Comparison of ENCODE assay signal across 24 mouse cellular contexts in the genomic region with DNA sequence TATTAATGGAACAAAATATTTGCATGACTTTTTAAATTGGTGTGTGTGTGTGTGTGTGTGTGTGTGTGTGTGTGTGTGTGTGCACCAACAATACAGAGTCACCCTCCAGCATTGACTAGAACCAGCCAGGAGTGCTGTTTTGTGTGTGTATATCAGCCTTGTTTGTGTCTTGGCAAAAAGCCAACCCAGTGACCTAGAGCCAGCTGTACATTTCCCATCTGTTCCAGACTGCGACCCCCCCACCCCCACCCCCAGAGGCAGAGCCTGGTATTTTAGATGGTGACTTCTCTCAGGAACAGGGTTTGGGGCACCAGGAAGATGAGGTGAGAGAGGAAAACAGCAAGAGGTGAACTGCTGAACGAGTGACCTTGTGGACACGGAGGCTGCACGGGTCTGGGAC. TPM values are rescaled to one million over a fixed set of nuclear protein-coding genes. Genes with fewer than 3 reads are reported as not detected.
DNase-seq lines count a peak whose midpoint lies in the region; ATAC-seq and TF ChIP-seq lines count a peak whose summit lies in the region.
"Had no signal": no experiment of that assay in that cellular context is flagged by ENCODE, and none has a peak within 500 bp of the region (broad histone marks: within the 10 kb centered on the region; RNA-seq: fewer than 3 reads in every experiment).

No protein-coding gene starts in this region.

- TF ChIP-seq CTCF in heart, postnatal 0 days (IDR thresholded peaks at IDR 0.05; ENCODE audit: low read depth) = no peak
- no peak for TF ChIP-seq CTCF in liver, postnatal 0 days (IDR thresholded peaks at IDR 0.05; ENCODE audit: low read depth)

- no peak overlapping the region for H3K9ac ChIP-seq in heart, postnatal 0 days (replicated peaks; ENCODE audit: low read depth, low read length)
- H3K9ac ChIP-seq in kidney, embryonic 16.5 days (replicated peaks; ENCODE audit: low read length) = no peak overlapping the region
- no peak overlapping the region for H3K9ac ChIP-seq in intestine, embryonic 16.5 days (ENCODE audit: low read depth, low read length)
- H3K9ac ChIP-seq in liver, postnatal 0 days (replicated peaks) = no peak overlapping the region
- H3K9ac ChIP-seq: embryonic facial prominence, embryonic 13.5 days; limb, embryonic 15.5 days; liver, embryonic 15.5 days had no signal

- no peak overlapping the region for H3K4me2 ChIP-seq in heart, postnatal 0 days (ENCODE audit: low read depth, low read length)
- no peak overlapping the region for H3K4me2 ChIP-seq in kidney, embryonic 16.5 days (replicated peaks; ENCODE audit: low read depth, low read length)
- no peak overlapping the region for H3K4me2 ChIP-seq in intestine, embryonic 16.5 days (ENCODE audit: low read depth, low read length)
- no peak overlapping the region for H3K4me2 ChIP-seq in liver, postnatal 0 days (ENCODE audit: low read depth, low read length)
- H3K4me2 ChIP-seq: embryonic facial prominence, embryonic 13.5 days; limb, embryonic 15.5 days; liver, embryonic 15.5 days had no signal

- ATAC-seq in heart, postnatal 0 days (ENCODE audit: insufficient read depth, low read depth) = peak; percentile 29; the same call in 1 of the 2 replicates
- no peak for ATAC-seq in kidney, embryonic 16.5 days (ENCODE audit: low FRiP score, low TSS enrichment)
- peak; percentile 29; the same call in 1 of the 2 replicates for ATAC-seq in intestine, embryonic 16.5 days
- ATAC-seq in liver, postnatal 0 days = no peak
- ATAC-seq: inflammation-experienced regulatory T-cells, adult 6 months; midbrain, embryonic 16.5 days had no signal

- DNase-seq in heart, adult 11 months = peak; percentile 74
- DNase-seq in heart, postnatal 25 days (ENCODE audit: low spot score) = no peak
- DNase-seq in heart, postnatal 0 days (ENCODE audit: low spot score) = no peak
- no peak for DNase-seq in heart, postnatal 36 days
- peak; percentile 47 for DNase-seq in kidney, postnatal 14 days
- DNase-seq in liver, postnatal 0 days = no peak
- DNase-seq: adrenal gland, postnatal 25 days; cerebellum, adult 11-12 months; cerebellum, postnatal 14 days; gastrocnemius, postnatal 10 days; heart, adult 2 months; lung, postnatal 36 days; right cerebral cortex, adult 18-20 months; thymus, postnatal 14 days had no signal

- peak overlapping the region; percentile 41; the same call in 1 of the 2 replicates for H3K27ac ChIP-seq in heart, postnatal 0 days (ENCODE audit: low read depth)
- no peak overlapping the region for H3K27ac ChIP-seq in kidney, embryonic 16.5 days (ENCODE audit: low read length)
- no peak overlapping the region for H3K27ac ChIP-seq in intestine, embryonic 16.5 days (ENCODE audit: low read length)
- H3K27ac ChIP-seq in liver, postnatal 0 days (ENCODE audit: low read depth) = no peak overlapping the region
- H3K27ac ChIP-seq: embryonic facial prominence, embryonic 13.5 days; kidney, postnatal 0 days; limb, embryonic 15.5 days; liver, embryonic 15.5 days had no signal

- no peak overlapping the region for H3K4me3 ChIP-seq in heart, postnatal 0 days (ENCODE audit: low read depth, low read length)
- no peak overlapping the region for H3K4me3 ChIP-seq in kidney, embryonic 16.5 days (ENCODE audit: low read length)
- H3K4me3 ChIP-seq in intestine, embryonic 16.5 days (ENCODE audit: low read length) = no peak overlapping the region
- no peak overlapping the region for H3K4me3 ChIP-seq in liver, postnatal 0 days (ENCODE audit: low read depth, low read length)
- H3K4me3 ChIP-seq: embryonic facial prominence, embryonic 13.5 days; heart, adult 2 months; limb, embryonic 15.5 days; liver, embryonic 15.5 days had no signal

- H3K9me3 ChIP-seq in heart, postnatal 0 days (replicated peaks; ENCODE audit: control insufficient read depth, low read length) = no peaks in the 10 kb centered on the region
- H3K9me3 ChIP-seq in kidney, embryonic 16.5 days (ENCODE audit: low read length) = no peaks in the 10 kb centered on the region
- no peaks in the 10 kb centered on the region for H3K9me3 ChIP-seq in intestine, embryonic 16.5 days (ENCODE audit: control insufficient read depth, low read length)
- H3K9me3 ChIP-seq in liver, postnatal 0 days (ENCODE audit: low read length) = no peaks in the 10 kb centered on the region
- H3K9me3 ChIP-seq: embryonic facial prominence, embryonic 13.5 days; limb, embryonic 15.5 days; liver, embryonic 15.5 days had no signal

- peaks cover 58% of the 10 kb centered on the region for H3K4me1 ChIP-seq in heart, postnatal 0 days (ENCODE audit: control insufficient read depth, insufficient read depth)
- H3K4me1 ChIP-seq in kidney, embryonic 16.5 days (ENCODE audit: insufficient read depth, low read length) = peaks cover 62% of the 10 kb centered on the region
- H3K4me1 ChIP-seq in intestine, embryonic 16.5 days (ENCODE audit: control insufficient read depth, insufficient read depth, low read length) = peaks cover 60% of the 10 kb centered on the region
- peaks cover 3% of the 10 kb centered on the region; the same call in 1 of the 2 replicates for H3K4me1 ChIP-seq in liver, postnatal 0 days (ENCODE audit: insufficient read depth)

- intact Hi-C loops in heart, postnatal 25 days (cut with DNase I) = no loop called here
- intact Hi-C loops in heart, postnatal 36 days (cut with DNase I) = loop anchor here (5.0 kb wide), 1 partner anchor 43 kb away; no protein-coding TSS in a partner anchor

- H3K36me3 ChIP-seq in heart, postnatal 0 days (replicated peaks; ENCODE audit: control insufficient read depth, insufficient read depth, low read length) = no peaks in the 10 kb centered on the region
- no peaks in the 10 kb centered on the region for H3K36me3 ChIP-seq in kidney, embryonic 16.5 days (ENCODE audit: insufficient read depth, low read length)
- H3K36me3 ChIP-seq in intestine, embryonic 16.5 days (ENCODE audit: control insufficient read depth, insufficient read depth, low read length) = no peaks in the 10 kb centered on the region
- no peaks in the 10 kb centered on the region for H3K36me3 ChIP-seq in liver, postnatal 0 days (replicated peaks; ENCODE audit: insufficient read depth, low read length)
- H3K36me3 ChIP-seq: embryonic facial prominence, embryonic 13.5 days; limb, embryonic 15.5 days; liver, embryonic 15.5 days had no signal

- 14% methylated on average over 4 of the region's 4 CpGs for whole genome bisulfite sequencing in heart, postnatal 0 days
- WGBS in kidney, embryonic 16.5 days = 29% methylated on average over 4 of the region's 4 CpGs
- 47% methylated on average over 4 of the region's 4 CpGs for WGBS in intestine, embryonic 16.5 days
- WGBS in liver, postnatal 0 days (ENCODE audit: insufficient replicate concordance) = 69% methylated on average over 4 of the region's 4 CpGs

- H3K27me3 ChIP-seq in heart, postnatal 0 days (ENCODE audit: control insufficient read depth, insufficient read depth, low read length) = no peaks in the 10 kb centered on the region
- H3K27me3 ChIP-seq in kidney, embryonic 16.5 days (ENCODE audit: insufficient read depth, low read length) = no peaks in the 10 kb centered on the region
- H3K27me3 ChIP-seq in intestine, embryonic 16.5 days (replicated peaks; ENCODE audit: control insufficient read depth, insufficient read depth, low read length) = no peaks in the 10 kb centered on the region
- no peaks in the 10 kb centered on the region for H3K27me3 ChIP-seq in liver, postnatal 0 days (ENCODE audit: insufficient read depth, low read length)
- H3K27me3 ChIP-seq: CH12.LX; embryonic facial prominence, embryonic 13.5 days; limb, embryonic 15.5 days had no signal

- TF ChIP-seq EP300 in heart, postnatal 0 days (IDR thresholded peaks at IDR 0.05; ENCODE audit: low read depth) = no peak
- TF ChIP-seq EP300 in liver, postnatal 0 days (IDR thresholded peaks at IDR 0.05; ENCODE audit: low read depth) = no peak

RNA-seq across cellular contexts. Expression of a gene that starts 24.2 kb away (rescaled TPM):
- total RNA-seq in heart, postnatal 25 days (2021) = 10 to 100 TPM; 10.5 to 13.2 TPM
- 50.6 and 74.8 TPM in 2 replicates for total RNA-seq in heart, postnatal 0 days (2014; rRNA removed; ENCODE audit: low replicate concordance)
- polyA plus RNA-seq in heart, postnatal 0 days (2015; fragmentation: Nextera tagmentation; extraction: Ambion mirVana) = 11.0 and 15.1 TPM in 2 replicates
- total RNA-seq in heart, postnatal 36 days (2021) = 10 to 100 TPM; 11.3 to 11.8 TPM
- 29.1 and 29.8 TPM in 2 replicates for polyA plus RNA-seq in kidney, embryonic 16.5 days (2015; fragmentation: Nextera tagmentation; extraction: Ambion mirVana)
- 13.5 and 14.2 TPM in 2 replicates for polyA plus RNA-seq in intestine, embryonic 16.5 days (2015; fragmentation: Nextera tagmentation; extraction: Ambion mirVana)
- polyA plus RNA-seq in liver, postnatal 0 days (2015; fragmentation: Nextera tagmentation; extraction: Ambion mirVana) = 0.60 and 0.70 TPM in 2 replicates
- total RNA-seq: CH12.LX; megakaryocyte-erythroid progenitor cell, adult 5-6 weeks had no signal

Comparison
In these comparisons a context has a peak if more than half of its experiments do, and no peak if none do; other contexts are left out.
1. DNase-seq: peak in heart, adult 11 months (single experiment) and kidney, postnatal 14 days (single experiment); none in heart, postnatal 25 days (single experiment), heart, postnatal 0 days (single experiment), heart, postnatal 36 days (0 of 2) and liver, postnatal 0 days (single experiment).
2. ATAC-seq: peak in heart, postnatal 0 days (single experiment) and intestine, embryonic 16.5 days (single experiment); none in kidney, embryonic 16.5 days (single experiment) and liver, postnatal 0 days (single experiment).